Comparison of ENCODE assay signal across 8 mouse cellular contexts in genomic region chr17:36257241-36257947, GRCm38 (mm10). TPM values are rescaled to one million over a fixed set of nuclear protein-coding genes. Genes with fewer than 3 reads are reported as not detected.
A peak's percentile ranks its signal among the peaks of the same experiment; 100 is the strongest.
DNase-seq lines count a peak whose midpoint lies in the region; ATAC-seq and TF ChIP-seq lines count a peak whose summit lies in the region.

No protein-coding gene starts in this region.

- under 1% methylated on average over 37 of the region's 37 CpGs for WGBS in embryonic facial prominence, embryonic 15.5 days
- under 1% methylated on average over 37 of the region's 37 CpGs for WGBS in heart, adult 2 months
- WGBS in limb, embryonic 12.5 days = 1% methylated on average over 37 of the region's 37 CpGs
- under 1% methylated on average over 37 of the region's 37 CpGs for WGBS in midbrain, embryonic 14.5 days

- peak; percentile 78 for TF ChIP-seq CTCF in heart, adult 2 months (IDR thresholded peaks at IDR 0.05)

- H3K9me3 ChIP-seq in embryonic facial prominence, embryonic 15.5 days (replicated peaks) = no peaks in the 10 kb centered on the region
- no peaks in the 10 kb centered on the region for H3K9me3 ChIP-seq in limb, embryonic 12.5 days
- no peaks in the 10 kb centered on the region for H3K9me3 ChIP-seq in midbrain, embryonic 14.5 days (ENCODE audit: control insufficient read depth, low read length)

- peak overlapping the region; percentile 71 for H3K4me3 ChIP-seq in embryonic facial prominence, embryonic 15.5 days (replicated peaks)
- peak overlapping the region; percentile 74 for H3K4me3 ChIP-seq in heart, adult 2 months
- H3K4me3 ChIP-seq in limb, embryonic 12.5 days (replicated peaks) = peak overlapping the region; percentile 72
- peak overlapping the region; percentile 78 for H3K4me3 ChIP-seq in midbrain, embryonic 14.5 days (replicated peaks; ENCODE audit: low read depth, low read length)

- peak; percentile 92 for ATAC-seq in embryonic facial prominence, embryonic 15.5 days (ENCODE audit: insufficient number of reproducible peaks, low FRiP score, low TSS enrichment, low read depth)
- peak; percentile 94 for ATAC-seq in limb, embryonic 12.5 days (ENCODE audit: insufficient number of reproducible peaks, insufficient read depth, low FRiP score, low TSS enrichment, low read depth)
- ATAC-seq in midbrain, embryonic 14.5 days (ENCODE audit: low FRiP score, low TSS enrichment) = peak; percentile 95

- DNase-seq in 3134 (ENCODE audit: extremely low read depth, insufficient read length, low spot score) = peak; percentile 87
- peak; percentile 38 to 62 for DNase-seq in adrenal gland, postnatal 4 days (ENCODE audit: low spot score in 2 of 2)
- DNase-seq in heart, adult 2 months = peak; percentile 85 to 88
- peak; percentile 79 to 83 for DNase-seq in kidney, adult 8-10 months
- peak; percentile 87 for DNase-seq in midbrain, embryonic 14.5 days
- peak; percentile 67 to 76 for DNase-seq in spleen, adult 18-20 months

- peak overlapping the region; percentile 52 for H3K4me2 ChIP-seq in embryonic facial prominence, embryonic 15.5 days (replicated peaks)
- peak overlapping the region; percentile 55 for H3K4me2 ChIP-seq in limb, embryonic 12.5 days
- peak overlapping the region; percentile 56 for H3K4me2 ChIP-seq in midbrain, embryonic 14.5 days (ENCODE audit: low read length)

- peak overlapping the region; percentile 49 for H3K9ac ChIP-seq in embryonic facial prominence, embryonic 15.5 days
- H3K9ac ChIP-seq in heart, adult 2 months (ENCODE audit: low read depth, low read length) = peak overlapping the region; percentile 81
- peak overlapping the region; percentile 76 for H3K9ac ChIP-seq in limb, embryonic 12.5 days (replicated peaks)
- H3K9ac ChIP-seq in midbrain, embryonic 14.5 days (replicated peaks; ENCODE audit: low read length) = peak overlapping the region; percentile 84

- H3K4me1 ChIP-seq in embryonic facial prominence, embryonic 15.5 days = peaks cover 12% of the 10 kb centered on the region
- H3K4me1 ChIP-seq in heart, adult 2 months (ENCODE audit: control insufficient read depth, insufficient read depth, low read length) = no peaks in the 10 kb centered on the region
- H3K4me1 ChIP-seq in limb, embryonic 12.5 days (replicated peaks) = peaks cover 6% of the 10 kb centered on the region
- H3K4me1 ChIP-seq in midbrain, embryonic 14.5 days (ENCODE audit: control insufficient read depth, insufficient read depth, low read length) = peaks cover 7% of the 10 kb centered on the region

- H3K36me3 ChIP-seq in embryonic facial prominence, embryonic 15.5 days = peaks cover 43% of the 10 kb centered on the region
- no peaks in the 10 kb centered on the region for H3K36me3 ChIP-seq in heart, adult 2 months (ENCODE audit: control insufficient read depth, insufficient read depth, low read length)
- H3K36me3 ChIP-seq in limb, embryonic 12.5 days = peaks cover 41% of the 10 kb centered on the region
- peaks cover 40% of the 10 kb centered on the region for H3K36me3 ChIP-seq in midbrain, embryonic 14.5 days (ENCODE audit: control insufficient read depth, insufficient read depth, low read length)

- TF ChIP-seq POLR2A in heart, adult 2 months (IDR thresholded peaks at IDR 0.05; ENCODE audit: insufficient read depth, low read depth, low read length) = peak; percentile 68

- TF ChIP-seq EP300 in heart, adult 2 months (IDR thresholded peaks at IDR 0.05; ENCODE audit: insufficient read depth, low read depth, low read length) = 0 out of 2 replicates have a peak, but pooled peaks have one; percentile 34

- peaks cover 4% of the 10 kb centered on the region for H3K27me3 ChIP-seq in embryonic facial prominence, embryonic 15.5 days
- no peaks in the 10 kb centered on the region for H3K27me3 ChIP-seq in heart, adult 2 months (ENCODE audit: control insufficient read depth, insufficient read depth, low read length)
- peaks cover 8% of the 10 kb centered on the region for H3K27me3 ChIP-seq in limb, embryonic 12.5 days
- H3K27me3 ChIP-seq in midbrain, embryonic 14.5 days (ENCODE audit: control insufficient read depth, insufficient read depth, low read length) = no peaks in the 10 kb centered on the region

- intact Hi-C loops in heart, adult 2 months (cut with DNase I) = no loop called here

- H3K27ac ChIP-seq in embryonic facial prominence, embryonic 15.5 days (replicated peaks) = peak overlapping the region; percentile 83
- H3K27ac ChIP-seq in heart, adult 2 months = peak overlapping the region; percentile 92
- peak overlapping the region; percentile 80 for H3K27ac ChIP-seq in limb, embryonic 12.5 days
- H3K27ac ChIP-seq in midbrain, embryonic 14.5 days (replicated peaks; ENCODE audit: low read depth, low read length) = peak overlapping the region; percentile 89

- H3K79me2 ChIP-seq in heart, adult 2 months (replicated peaks; ENCODE audit: control insufficient read depth, insufficient read depth, low read length) = no peaks in the 10 kb centered on the region

RNA-seq across cellular contexts. Expression of gene Rpp21, which starts 0.5 kb away (rescaled TPM):
- total RNA-seq in adrenal gland, postnatal 4 days (2021) = 10 to 100 TPM; 41.5 to 45.2 TPM
- polyA plus RNA-seq in embryonic facial prominence, embryonic 15.5 days (2015; fragmentation: Nextera tagmentation; extraction: Ambion mirVana) = 104 and 107 TPM in 2 replicates
- total RNA-seq in heart, adult 2 months (2021) = 10 to 100 TPM; 35.5 to 43.8 TPM
- polyA plus RNA-seq in heart, adult 2 months (2012; rRNA removed) = 49.8 and 59.1 TPM in 2 replicates
- 95.8 and 107 TPM in 2 replicates for polyA plus RNA-seq in limb, embryonic 12.5 days (2016; fragmentation: Nextera tagmentation; extraction: Ambion mirVana)
- polyA plus RNA-seq in midbrain, embryonic 14.5 days (2014; fragmentation: Nextera tagmentation; extraction: Ambion mirVana) = 136 and 164 TPM in 2 replicates

RNA-seq across cellular contexts. Expression of gene Trim39, which starts 14.7 kb away (rescaled TPM):
- total RNA-seq in adrenal gland, postnatal 4 days (2021) = 10 to 100 TPM; 22.3 to 23.0 TPM
- 17.0 and 19.1 TPM in 2 replicates for polyA plus RNA-seq in embryonic facial prominence, embryonic 15.5 days (2015; fragmentation: Nextera tagmentation; extraction: Ambion mirVana)
- 1 to 10 TPM; 6.7 to 7.6 TPM for total RNA-seq in heart, adult 2 months (2021)
- 6.0 and 8.7 TPM in 2 replicates for polyA plus RNA-seq in heart, adult 2 months (2012; rRNA removed)
- 23.5 and 23.6 TPM in 2 replicates for polyA plus RNA-seq in limb, embryonic 12.5 days (2016; fragmentation: Nextera tagmentation; extraction: Ambion mirVana)
- 18.3 and 21.7 TPM in 2 replicates for polyA plus RNA-seq in midbrain, embryonic 14.5 days (2014; fragmentation: Nextera tagmentation; extraction: Ambion mirVana)

RNA-seq across cellular contexts. Expression of gene H2-M10.2, which starts 28.9 kb away (rescaled TPM):
- not detected for total RNA-seq in adrenal gland, postnatal 4 days (2021)
- polyA plus RNA-seq in embryonic facial prominence, embryonic 15.5 days (2015; fragmentation: Nextera tagmentation; extraction: Ambion mirVana) = 0.30 TPM in 1 of 2 replicates, not detected in the other
- not detected for total RNA-seq in heart, adult 2 months (2021)
- polyA plus RNA-seq in heart, adult 2 months (2012; rRNA removed) = not detected in 2 replicates
- not detected in 2 replicates for polyA plus RNA-seq in limb, embryonic 12.5 days (2016; fragmentation: Nextera tagmentation; extraction: Ambion mirVana)
- 0.25 TPM in 1 of 2 replicates, not detected in the other for polyA plus RNA-seq in midbrain, embryonic 14.5 days (2014; fragmentation: Nextera tagmentation; extraction: Ambion mirVana)

Comparison
In these comparisons a context has a peak if more than half of its experiments do, and no peak if none do; other contexts are left out.
1. Peak in every context shown above with its lines: DNase-seq, ATAC-seq, H3K4me3 ChIP-seq and H3K27ac ChIP-seq.